Mouse (Mus musculus): Measurements from ENCODE around the gene Chchd1. TPM values are rescaled to one million over a fixed set of nuclear protein-coding genes. Genes with fewer than 3 reads are reported as not detected.
"Not testable (repeated sequence)": the region's sequence is repeated elsewhere in the genome, so short reads cannot be mapped to it uniquely, and the experiment has no call there.

The Chchd1 gene
- polyA plus RNA-seq, 1 experiment from 2014 or later: 214 TPM

DNA sequence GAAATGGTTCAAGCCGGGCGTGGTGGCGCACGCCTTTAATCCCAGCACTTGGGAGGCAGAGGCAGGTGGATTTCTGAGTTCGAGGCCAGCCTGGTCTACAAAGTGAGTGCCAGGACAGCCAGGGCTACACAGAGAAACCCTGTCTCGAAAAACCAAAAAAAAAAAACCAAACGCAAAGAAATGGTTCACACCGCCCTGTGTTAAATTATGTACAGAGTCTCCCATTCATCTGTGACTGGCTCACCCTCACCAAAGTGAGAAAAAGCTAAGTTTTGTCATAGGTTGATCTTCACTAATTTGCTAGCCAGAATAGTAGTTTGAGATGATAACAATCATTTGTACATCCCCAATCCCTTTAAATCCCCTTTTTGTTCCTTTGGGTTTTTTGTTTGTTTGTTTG, 655 bp downstream of the Chchd1 start:
- Histone ChIP-seq H3K4me3 (ENCODE audit: low read depth, low read length) (peak overlapping the region; percentile 73), H3K4me2 (ENCODE audit: low read depth) (peak overlapping the region; percentile 52), H3K27ac (ENCODE audit: low read depth, low read length) (peak overlapping the region; percentile 78; the same call in 1 of the 2 replicates), H3K9ac (ENCODE audit: low read length) (peak overlapping the region; percentile 83)
- H3K4me1 ChIP-seq (ENCODE audit: control insufficient read depth, insufficient read depth, low read length); DNase-seq (ENCODE audit: low spot score); ATAC-seq (ENCODE audit: insufficient read depth, low FRiP score, low TSS enrichment); H3K9me3 ChIP-seq (ENCODE audit: control insufficient read depth, low read length); H3K27me3 ChIP-seq (ENCODE audit: control insufficient read depth, insufficient read depth, low read length); H3K36me3 ChIP-seq (ENCODE audit: control insufficient read depth, insufficient read depth, low read length): not testable (repeated sequence)
- 7% methylated on average over 8 of the region's 8 CpGs for WGBS

DNA sequence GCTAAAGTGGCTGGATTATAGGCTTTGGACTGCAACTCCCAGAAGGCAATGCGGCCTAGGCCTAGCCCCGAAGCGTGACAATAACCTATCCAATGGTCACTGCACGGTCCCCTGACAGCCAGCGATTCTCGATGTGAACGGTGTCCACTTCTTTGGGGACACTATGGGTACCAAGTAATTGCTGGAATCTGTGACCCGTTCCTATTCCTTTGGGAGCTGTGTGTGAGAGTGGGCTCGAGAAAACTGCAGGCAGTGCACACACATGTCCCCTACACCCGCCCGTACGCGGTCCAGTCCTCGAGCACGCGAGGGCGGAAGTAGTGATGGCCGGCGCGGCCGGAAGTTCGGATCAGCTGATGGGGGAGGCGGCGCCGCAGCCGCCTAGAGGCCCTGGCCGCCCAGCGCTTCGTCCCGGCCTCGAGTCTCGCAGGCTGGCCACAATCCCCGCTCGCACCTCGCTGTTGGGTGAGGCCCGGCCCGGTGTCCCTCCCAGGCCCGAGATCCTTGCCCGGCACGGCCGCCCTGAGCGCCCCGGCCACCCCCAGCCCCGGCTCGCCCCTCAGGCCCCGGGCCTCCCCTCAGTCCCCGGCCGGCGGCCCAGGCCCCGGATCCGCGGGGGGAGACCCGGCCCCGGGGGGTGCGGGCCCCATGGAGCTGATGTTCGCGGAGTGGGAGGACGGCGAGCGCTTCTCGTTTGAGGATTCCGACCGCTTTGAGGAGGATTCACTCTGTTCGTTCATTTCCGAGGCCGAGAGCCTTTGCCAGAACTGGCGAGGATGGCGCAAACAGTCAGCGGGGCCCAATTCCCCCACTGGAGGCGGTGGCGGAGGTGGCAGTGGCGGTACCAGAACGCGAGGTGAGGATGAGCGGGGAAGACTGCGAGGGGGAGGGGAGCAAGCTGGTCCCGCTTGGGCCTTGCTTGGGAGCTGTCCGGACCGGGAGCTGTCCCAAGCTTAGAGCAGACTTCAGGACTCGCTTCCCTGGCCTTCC, 4.7 kb downstream of the Chchd1 start, which contains the start of gene Zswim8:
Gene Zswim8 (plus strand): TSS at position 352 of the 990 bp plus-strand sequence.
- H3K36me3 ChIP-seq (ENCODE audit: control insufficient read depth, insufficient read depth, low read length): peaks cover 5% of the 10 kb centered on the region
- H3K27ac ChIP-seq (ENCODE audit: low read depth, low read length): peak within 1 kb of the TSS; percentile 68
- no peaks in the 10 kb centered on the region for H3K9me3 ChIP-seq (ENCODE audit: control insufficient read depth, low read length)
- ATAC-seq (ENCODE audit: insufficient read depth, low FRiP score, low TSS enrichment) (peak; percentile 91), DNase-seq (ENCODE audit: low spot score) (peak; percentile 92)
- peak within 1 kb of the TSS; percentile 90 for H3K4me3 ChIP-seq (ENCODE audit: low read depth, low read length)
- H3K4me2 ChIP-seq (ENCODE audit: low read depth): peak within 1 kb of the TSS; percentile 44
- H3K9ac ChIP-seq (ENCODE audit: low read length): peak within 1 kb of the TSS; percentile 89
- H3K4me1 ChIP-seq (ENCODE audit: control insufficient read depth, insufficient read depth, low read length): peaks cover 10% of the 10 kb centered on the region
- no peaks in the 10 kb centered on the region for H3K27me3 ChIP-seq (ENCODE audit: control insufficient read depth, insufficient read depth, low read length)
- under 1% methylated on average over 58 of the region's 80 CpGs for WGBS

- DNase-seq (ENCODE audit: low spot score): no peak
- Histone ChIP-seq H3K4me3 (ENCODE audit: low read depth, low read length) (peak overlapping the region; percentile 90), H3K4me1 (ENCODE audit: control insufficient read depth, insufficient read depth, low read length) (peaks cover 10% of the 10 kb centered on the region), H3K27ac (ENCODE audit: low read depth, low read length) (no peak overlapping the region), H3K27me3 (ENCODE audit: control insufficient read depth, insufficient read depth, low read length) (no peaks in the 10 kb centered on the region), H3K9me3 (ENCODE audit: control insufficient read depth, low read length) (no peaks in the 10 kb centered on the region), H3K36me3 (ENCODE audit: control insufficient read depth, insufficient read depth, low read length) (peaks cover 8% of the 10 kb centered on the region), H3K4me2 (ENCODE audit: low read depth) (peak overlapping the region; percentile 44), H3K9ac (ENCODE audit: low read length) (peak overlapping the region; percentile 89)
- no peak for ATAC-seq (ENCODE audit: insufficient read depth, low FRiP score, low TSS enrichment)
- WGBS: 15% methylated on average over 10 of the region's 10 CpGs
Observed at GRCm38 (mm10) chr14:20708239-20708638, 5.4 kb downstream of the Chchd1 start.

- DNase-seq (ENCODE audit: low spot score): no peak
- H3K4me3 ChIP-seq (ENCODE audit: low read depth, low read length): no peak overlapping the region
- no peak overlapping the region for H3K4me2 ChIP-seq (ENCODE audit: low read depth)
- H3K27me3 ChIP-seq (ENCODE audit: control insufficient read depth, insufficient read depth, low read length): no peaks in the 10 kb centered on the region
- H3K4me1 ChIP-seq (ENCODE audit: control insufficient read depth, insufficient read depth, low read length): peaks cover 5% of the 10 kb centered on the region
- no peak overlapping the region for H3K9ac ChIP-seq (ENCODE audit: low read length)
- H3K36me3 ChIP-seq (ENCODE audit: control insufficient read depth, insufficient read depth, low read length): peaks cover 28% of the 10 kb centered on the region
- no peak for ATAC-seq (ENCODE audit: insufficient read depth, low FRiP score, low TSS enrichment)
- 85% methylated on average over 11 of the region's 11 CpGs for WGBS
- H3K9me3 ChIP-seq (ENCODE audit: control insufficient read depth, low read length): no peaks in the 10 kb centered on the region
- H3K27ac ChIP-seq (ENCODE audit: low read depth, low read length): no peak overlapping the region
Observed at GRCm38 (mm10) chr14:20713832-20714231, 11.0 kb downstream of the Chchd1 start.

- 91% methylated on average over 10 of the region's 10 CpGs for WGBS
- no peak overlapping the region for H3K27ac ChIP-seq (ENCODE audit: low read depth, low read length)
- ATAC-seq (ENCODE audit: insufficient read depth, low FRiP score, low TSS enrichment): no peak
- H3K36me3 ChIP-seq (ENCODE audit: control insufficient read depth, insufficient read depth, low read length): peaks cover 36% of the 10 kb centered on the region
- no peaks in the 10 kb centered on the region for H3K27me3 ChIP-seq (ENCODE audit: control insufficient read depth, insufficient read depth, low read length)
- H3K9me3 ChIP-seq (ENCODE audit: control insufficient read depth, low read length): no peaks in the 10 kb centered on the region
- H3K9ac ChIP-seq (ENCODE audit: low read length): no peak overlapping the region; the same call in 1 of the 2 replicates
- H3K4me1 ChIP-seq (ENCODE audit: control insufficient read depth, insufficient read depth, low read length): no peaks in the 10 kb centered on the region
- DNase-seq (ENCODE audit: low spot score): no peak
- no peak overlapping the region for H3K4me3 ChIP-seq (ENCODE audit: low read depth, low read length)
- no peak overlapping the region for H3K4me2 ChIP-seq (ENCODE audit: low read depth)
Observed at GRCm38 (mm10) chr14:20718443-20718842, 15.6 kb downstream of the Chchd1 start.

GRCm38 (mm10) chr14:20719767-20720166, 17.0 kb downstream of the Chchd1 start:
- no peaks in the 10 kb centered on the region for H3K9me3 ChIP-seq (ENCODE audit: control insufficient read depth, low read length)
- no peaks in the 10 kb centered on the region for H3K27me3 ChIP-seq (ENCODE audit: control insufficient read depth, insufficient read depth, low read length)
- H3K9ac ChIP-seq (ENCODE audit: low read length): no peak overlapping the region
- ATAC-seq (ENCODE audit: insufficient read depth, low FRiP score, low TSS enrichment) (no peak), DNase-seq (ENCODE audit: low spot score) (no peak)
- no peak overlapping the region for H3K27ac ChIP-seq (ENCODE audit: low read depth, low read length)
- no peak overlapping the region for H3K4me3 ChIP-seq (ENCODE audit: low read depth, low read length)
- WGBS: 94% methylated on average over 12 of the region's 12 CpGs
- H3K4me2 ChIP-seq (ENCODE audit: low read depth): no peak overlapping the region
- peaks cover 33% of the 10 kb centered on the region for H3K36me3 ChIP-seq (ENCODE audit: control insufficient read depth, insufficient read depth, low read length)
- H3K4me1 ChIP-seq (ENCODE audit: control insufficient read depth, insufficient read depth, low read length): no peaks in the 10 kb centered on the region

DNA sequence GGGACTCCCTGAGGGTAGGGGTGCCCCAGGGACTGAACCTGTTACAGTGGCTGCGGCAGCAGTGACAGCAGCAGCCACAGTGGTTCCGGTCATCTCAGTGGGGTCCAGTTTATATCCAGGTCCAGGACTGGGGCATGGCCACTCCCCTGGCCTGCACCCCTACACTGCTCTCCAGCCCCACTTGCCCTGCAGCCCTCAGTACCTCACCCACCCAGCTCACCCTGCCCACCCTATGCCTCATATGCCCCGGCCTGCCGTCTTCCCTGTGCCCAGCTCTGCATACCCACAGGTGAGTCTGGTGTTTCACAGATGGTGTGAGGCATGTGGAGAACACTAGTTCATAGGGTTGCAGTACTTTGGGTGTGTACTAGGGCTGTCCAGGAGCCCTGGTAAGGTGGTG, 18.6 kb downstream of the Chchd1 start:
- Histone ChIP-seq H3K9ac (ENCODE audit: low read length) (no peak overlapping the region), H3K9me3 (ENCODE audit: control insufficient read depth, low read length) (no peaks in the 10 kb centered on the region), H3K27ac (ENCODE audit: low read depth, low read length) (no peak overlapping the region), H3K27me3 (ENCODE audit: control insufficient read depth, insufficient read depth, low read length) (no peaks in the 10 kb centered on the region), H3K36me3 (ENCODE audit: control insufficient read depth, insufficient read depth, low read length) (peaks cover 39% of the 10 kb centered on the region), H3K4me2 (ENCODE audit: low read depth) (no peak overlapping the region), H3K4me1 (ENCODE audit: control insufficient read depth, insufficient read depth, low read length) (no peaks in the 10 kb centered on the region), H3K4me3 (ENCODE audit: low read depth, low read length) (no peak overlapping the region)
- ATAC-seq (ENCODE audit: insufficient read depth, low FRiP score, low TSS enrichment): no peak
- no peak for DNase-seq (ENCODE audit: low spot score)
- 81% methylated on average over 4 of the region's 4 CpGs for WGBS

- DNase-seq (ENCODE audit: low spot score) (no peak), ATAC-seq (ENCODE audit: insufficient read depth, low FRiP score, low TSS enrichment) (no peak)
- Histone ChIP-seq H3K27ac (ENCODE audit: low read depth, low read length) (no peak overlapping the region), H3K4me2 (ENCODE audit: low read depth) (no peak overlapping the region), H3K4me3 (ENCODE audit: low read depth, low read length) (no peak overlapping the region), H3K27me3 (ENCODE audit: control insufficient read depth, insufficient read depth, low read length) (no peaks in the 10 kb centered on the region), H3K4me1 (ENCODE audit: control insufficient read depth, insufficient read depth, low read length) (no peaks in the 10 kb centered on the region), H3K36me3 (ENCODE audit: control insufficient read depth, insufficient read depth, low read length) (peaks cover 42% of the 10 kb centered on the region), H3K9me3 (ENCODE audit: control insufficient read depth, low read length) (no peaks in the 10 kb centered on the region), H3K9ac (ENCODE audit: low read length) (no peak overlapping the region)
- WGBS: 93% methylated on average over 12 of the region's 12 CpGs
Observed at GRCm38 (mm10) chr14:20723006-20723405, 20.2 kb downstream of the Chchd1 start.

DNA sequence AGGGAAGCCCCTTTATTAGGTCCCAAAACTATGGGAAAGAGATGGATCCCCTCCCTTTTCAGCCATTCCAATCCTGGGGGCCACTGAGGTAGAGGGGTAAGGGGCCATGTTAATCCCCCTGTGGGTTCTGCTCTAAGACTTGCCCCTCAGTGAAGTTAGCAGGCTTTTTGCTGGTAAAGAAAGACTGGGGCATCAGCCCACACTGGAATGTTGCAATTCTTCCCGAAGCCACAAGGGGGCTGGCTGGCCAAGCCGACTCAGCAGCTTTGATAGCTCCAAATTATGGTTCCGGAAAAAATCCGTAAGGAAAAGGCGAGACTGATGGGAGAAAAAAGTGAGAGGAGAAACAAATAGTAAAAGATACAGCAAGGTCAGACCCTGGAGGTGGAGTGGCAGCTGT, 21.2 kb downstream of the Chchd1 start:
- DNase-seq (ENCODE audit: low spot score): peak; percentile 62
- no peak overlapping the region for H3K27ac ChIP-seq (ENCODE audit: low read depth, low read length)
- peaks cover 38% of the 10 kb centered on the region for H3K36me3 ChIP-seq (ENCODE audit: control insufficient read depth, insufficient read depth, low read length)
- no peaks in the 10 kb centered on the region for H3K4me1 ChIP-seq (ENCODE audit: control insufficient read depth, insufficient read depth, low read length)
- H3K9me3 ChIP-seq (ENCODE audit: control insufficient read depth, low read length): no peaks in the 10 kb centered on the region
- no peaks in the 10 kb centered on the region for H3K27me3 ChIP-seq (ENCODE audit: control insufficient read depth, insufficient read depth, low read length)
- ATAC-seq (ENCODE audit: insufficient read depth, low FRiP score, low TSS enrichment): no peak
- no peak overlapping the region for H3K9ac ChIP-seq (ENCODE audit: low read length)
- H3K4me2 ChIP-seq (ENCODE audit: low read depth): no peak overlapping the region
- 44% methylated on average over 5 of the region's 5 CpGs for WGBS
- H3K4me3 ChIP-seq (ENCODE audit: low read depth, low read length): no peak overlapping the region

Data from neural tube, embryonic 11.5 days (tissue).